Mouse (Mus musculus): Measurements from ENCODE around the gene Gm8764. TPM values are rescaled to one million over a fixed set of nuclear protein-coding genes. Genes with fewer than 3 reads are reported as not detected.
"Not testable (repeated sequence)": the region's sequence is repeated elsewhere in the genome, so short reads cannot be mapped to it uniquely, and the experiment has no call there.

Gene Gm8764
- not detected in 2 replicates for polyA plus RNA-seq (2016; fragmentation: Nextera tagmentation; extraction: Ambion mirVana)

GRCm38 (mm10) chr10:104159706-104160105 is at the start of gene Gm8764:
TSS of gene Gm8764 (plus strand) at chr10:104160006.
- H3K27ac ChIP-seq; H3K4me3 ChIP-seq; H3K9me3 ChIP-seq (replicated peaks); H3K4me1 ChIP-seq; DNase-seq (ENCODE audit: low spot score); H3K27me3 ChIP-seq (ENCODE audit: low read depth, poor library complexity, severe bottlenecking); H3K36me3 ChIP-seq: not testable (repeated sequence)
- no CpG with 5 or more reads among the region's 3 CpGs for WGBS

GRCm38 (mm10) chr10:104110044-104110443 is 49.8 kb upstream of the Gm8764 start:
- no peaks in the 10 kb centered on the region for H3K9me3 ChIP-seq (replicated peaks)
- H3K27ac ChIP-seq: no peak overlapping the region
- no peak overlapping the region for H3K4me3 ChIP-seq
- WGBS: 85% methylated on average over 3 of the region's 3 CpGs
- no peaks in the 10 kb centered on the region for H3K36me3 ChIP-seq
- H3K4me1 ChIP-seq: no peaks in the 10 kb centered on the region
- no peak for DNase-seq (ENCODE audit: low spot score)
- no peaks in the 10 kb centered on the region for H3K27me3 ChIP-seq (ENCODE audit: low read depth, poor library complexity, severe bottlenecking)

GRCm38 (mm10) chr10:104118312-104118711 is 41.5 kb upstream of the Gm8764 start:
- H3K4me1 ChIP-seq: no peaks in the 10 kb centered on the region
- 72% methylated on average over 2 of the region's 2 CpGs for WGBS
- H3K27ac ChIP-seq: no peak overlapping the region
- H3K9me3 ChIP-seq (replicated peaks): no peaks in the 10 kb centered on the region
- no peaks in the 10 kb centered on the region for H3K27me3 ChIP-seq (ENCODE audit: low read depth, poor library complexity, severe bottlenecking)
- H3K4me3 ChIP-seq: no peak overlapping the region
- H3K36me3 ChIP-seq: no peaks in the 10 kb centered on the region
- DNase-seq (ENCODE audit: low spot score): no peak

GRCm38 (mm10) chr10:104142687-104143086 is 17.1 kb upstream of the Gm8764 start, which contains the start of gene Gm21293:
TSS of gene Gm21293 (plus strand) at chr10:104142987.
- H3K27ac ChIP-seq; DNase-seq (ENCODE audit: low spot score); H3K9me3 ChIP-seq (replicated peaks); H3K4me3 ChIP-seq; H3K36me3 ChIP-seq; H3K27me3 ChIP-seq (ENCODE audit: low read depth, poor library complexity, severe bottlenecking); H3K4me1 ChIP-seq: not testable (repeated sequence)
- WGBS: no CpG with 5 or more reads among the region's 3 CpGs

GRCm38 (mm10) chr10:104151197-104151596 is 8.6 kb upstream of the Gm8764 start, which contains the start of gene Gm6763:
TSS of gene Gm6763 (plus strand) at chr10:104151497.
- not testable (repeated sequence) for H3K36me3 ChIP-seq

GRCm38 (mm10) chr10:104168215-104168614 is 8.4 kb downstream of the Gm8764 start, which contains the start of gene Gm21304:
TSS of gene Gm21304 (plus strand) at chr10:104168515.
- not testable (repeated sequence) for H3K4me1 ChIP-seq; H3K4me3 ChIP-seq; H3K36me3 ChIP-seq; H3K27me3 ChIP-seq (ENCODE audit: low read depth, poor library complexity, severe bottlenecking); H3K9me3 ChIP-seq (replicated peaks); DNase-seq (ENCODE audit: low spot score); H3K27ac ChIP-seq
- no CpG with 5 or more reads among the region's 3 CpGs for WGBS

More at GRCm38 (mm10) chr10:104151197-104151596, 8.6 kb upstream of the Gm8764 start, which contains the start of gene Gm6763:
- not testable (repeated sequence) for H3K4me1 ChIP-seq; H3K9me3 ChIP-seq (replicated peaks); H3K4me3 ChIP-seq; DNase-seq (ENCODE audit: low spot score); H3K27ac ChIP-seq; H3K27me3 ChIP-seq (ENCODE audit: low read depth, poor library complexity, severe bottlenecking)
- no CpG with 5 or more reads among the region's 3 CpGs for WGBS

- not testable (repeated sequence) for H3K27ac ChIP-seq; H3K4me3 ChIP-seq; DNase-seq (ENCODE audit: low spot score); H3K36me3 ChIP-seq; H3K9me3 ChIP-seq (replicated peaks); H3K27me3 ChIP-seq (ENCODE audit: low read depth, poor library complexity, severe bottlenecking); H3K4me1 ChIP-seq
- WGBS: no CpG with 5 or more reads among the region's 3 CpGs
Measured at GRCm38 (mm10) chr10:104176724-104177123, 16.9 kb downstream of the Gm8764 start, which contains the start of gene Gm21312. TSS of gene Gm21312 (plus strand) at chr10:104177024.

- WGBS: no CpG with 5 or more reads among the region's 3 CpGs
- not testable (repeated sequence) for DNase-seq (ENCODE audit: low spot score); H3K27ac ChIP-seq
Measured at GRCm38 (mm10) chr10:104185233-104185632, 25.4 kb downstream of the Gm8764 start, which contains the start of gene Gm20765. TSS of gene Gm20765 (plus strand) at chr10:104185533.

GRCm38 (mm10) chr10:104193742-104194141 is 33.9 kb downstream of the Gm8764 start, which contains the start of gene Gm4340:
TSS of gene Gm4340 (plus strand) at chr10:104194042.
- DNase-seq (ENCODE audit: low spot score); H3K27me3 ChIP-seq (ENCODE audit: low read depth, poor library complexity, severe bottlenecking); H3K4me1 ChIP-seq; H3K36me3 ChIP-seq; H3K9me3 ChIP-seq (replicated peaks); H3K27ac ChIP-seq; H3K4me3 ChIP-seq: not testable (repeated sequence)
- no CpG with 5 or more reads among the region's 3 CpGs for WGBS

More at GRCm38 (mm10) chr10:104185233-104185632, 25.4 kb downstream of the Gm8764 start, which contains the start of gene Gm20765:
- not testable (repeated sequence) for H3K36me3 ChIP-seq; H3K27me3 ChIP-seq (ENCODE audit: low read depth, poor library complexity, severe bottlenecking); H3K4me1 ChIP-seq; H3K4me3 ChIP-seq; H3K9me3 ChIP-seq (replicated peaks)

- H3K4me1 ChIP-seq: no peaks in the 10 kb centered on the region
- no peak overlapping the region for H3K4me3 ChIP-seq
- 85% methylated on average over 1 of the region's 1 CpGs for WGBS
- H3K9me3 ChIP-seq (replicated peaks): no peaks in the 10 kb centered on the region
- DNase-seq (ENCODE audit: low spot score): no peak
- H3K27ac ChIP-seq: no peak overlapping the region
- H3K36me3 ChIP-seq: no peaks in the 10 kb centered on the region
- H3K27me3 ChIP-seq (ENCODE audit: low read depth, poor library complexity, severe bottlenecking): no peaks in the 10 kb centered on the region
Measured at GRCm38 (mm10) chr10:104209655-104210054, 49.8 kb downstream of the Gm8764 start.

GRCm38 (mm10) chr10:104210268-104210990 is 50.6 kb downstream of the Gm8764 start:
- no peak overlapping the region for H3K27ac ChIP-seq
- no peaks in the 10 kb centered on the region for H3K27me3 ChIP-seq (ENCODE audit: low read depth, poor library complexity, severe bottlenecking)
- H3K9me3 ChIP-seq (replicated peaks): no peaks in the 10 kb centered on the region
- no peaks in the 10 kb centered on the region for H3K36me3 ChIP-seq
- 65% methylated on average over 3 of the region's 3 CpGs for WGBS
- H3K4me3 ChIP-seq: no peak overlapping the region
- DNase-seq (ENCODE audit: low spot score): no peak
- no peaks in the 10 kb centered on the region for H3K4me1 ChIP-seq

Measured in limb, embryonic 10.5 days (tissue).